Mouse (Mus musculus) retina, embryonic 14.5 days (tissue): ENCODE measurements at regions not wholly inside any gene's neighbourhood (a gene's known extent, or its start where the extent isn't known, plus 50 kb on each side); places are given as distances from the start of the nearest gene placed in this dataset.
"Not testable (repeated sequence)": the region's sequence is repeated elsewhere in the genome, so short reads cannot be mapped to it uniquely, and the experiment has no call there.

Experiments
- DNase-seq: peaks from one replicate; pipeline ENCODE4 v3.0.0-alpha.2; 2015; ENCODE audit warnings: low spot score

DNA sequence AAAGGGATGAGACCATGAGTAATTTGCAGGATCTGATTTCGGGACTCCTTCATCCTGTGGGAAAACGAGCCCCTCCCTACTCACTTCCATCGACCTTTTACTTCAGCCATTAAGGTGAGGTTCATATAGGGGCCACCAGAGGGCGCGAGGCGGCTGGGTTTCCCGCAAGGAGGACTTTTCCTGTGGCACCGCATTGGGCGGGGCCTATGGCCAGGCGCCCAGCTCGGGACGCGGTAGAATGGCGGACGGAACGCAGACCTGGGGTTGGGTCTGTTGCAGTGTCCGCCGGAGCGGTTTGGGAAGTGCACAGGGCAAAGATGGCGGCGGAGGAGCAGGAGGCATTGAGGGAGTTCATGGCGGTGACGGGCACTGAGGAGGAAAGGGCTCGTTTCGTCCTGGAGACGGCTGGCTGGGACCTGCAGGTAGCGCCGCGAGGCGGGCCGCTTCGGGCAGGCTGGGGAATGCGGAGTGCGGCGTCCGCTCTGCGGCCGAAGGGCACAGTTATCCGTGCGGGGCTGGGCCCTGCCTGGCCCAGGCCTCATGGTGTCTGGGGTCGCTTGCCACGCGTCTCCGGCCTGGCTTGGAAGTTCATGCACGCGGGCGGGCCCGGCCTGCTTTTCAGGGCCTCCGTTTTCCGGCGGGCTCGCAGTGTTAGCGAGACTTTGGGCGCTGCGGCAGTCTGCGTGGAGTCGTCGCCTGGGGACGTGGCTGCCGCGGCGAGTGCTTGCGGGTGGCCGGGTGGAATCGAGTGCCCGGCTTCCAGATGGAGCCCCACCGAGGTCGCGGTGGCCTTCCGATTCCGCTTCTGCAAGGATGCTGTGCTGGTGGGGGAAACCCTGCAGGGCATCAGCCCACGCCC is 219.1 kb downstream of the Gm31371 start:
- peak; percentile 87 for DNase-seq

DNA sequence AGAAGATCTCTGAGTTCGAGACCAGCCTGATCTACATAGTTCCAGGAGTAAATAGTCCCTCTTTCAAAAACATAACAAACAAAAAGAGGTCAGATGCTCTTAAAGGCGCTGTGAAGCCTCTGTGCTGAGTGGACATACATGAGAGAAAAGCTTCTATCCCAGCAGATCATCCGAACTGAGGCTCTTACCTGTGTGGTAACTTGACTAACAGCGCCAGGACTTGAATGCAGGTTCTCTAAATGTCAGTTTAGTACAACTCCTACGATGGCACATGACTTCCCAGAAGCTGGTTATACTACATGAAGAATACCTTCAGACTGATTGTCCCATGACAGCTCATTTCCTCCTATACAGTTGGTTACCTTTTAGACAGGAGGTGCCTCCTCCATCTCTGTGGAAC is 220.4 kb downstream of the Gm31371 start:
- DNase-seq = not testable (repeated sequence)

DNA sequence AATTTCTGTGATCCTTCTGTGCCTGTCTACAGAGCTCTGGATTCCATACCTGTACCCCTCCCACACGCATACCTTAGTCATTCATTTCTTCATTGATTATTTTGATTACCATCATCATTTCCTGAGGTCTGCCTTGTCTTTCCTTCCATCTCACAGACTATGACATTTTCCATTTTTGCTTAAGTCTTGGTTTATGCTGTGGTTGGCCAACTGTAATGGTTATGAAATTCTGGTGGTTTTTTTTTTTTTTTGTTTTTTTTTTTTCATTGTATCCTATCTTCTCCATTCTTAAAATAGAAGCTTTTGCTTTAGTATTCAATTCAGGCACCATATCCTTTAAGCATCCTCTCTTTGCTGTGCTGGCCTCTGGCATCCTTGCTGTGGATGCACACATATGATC is 227.4 kb downstream of the Gm15319 start:
- DNase-seq = not testable (repeated sequence)

DNA sequence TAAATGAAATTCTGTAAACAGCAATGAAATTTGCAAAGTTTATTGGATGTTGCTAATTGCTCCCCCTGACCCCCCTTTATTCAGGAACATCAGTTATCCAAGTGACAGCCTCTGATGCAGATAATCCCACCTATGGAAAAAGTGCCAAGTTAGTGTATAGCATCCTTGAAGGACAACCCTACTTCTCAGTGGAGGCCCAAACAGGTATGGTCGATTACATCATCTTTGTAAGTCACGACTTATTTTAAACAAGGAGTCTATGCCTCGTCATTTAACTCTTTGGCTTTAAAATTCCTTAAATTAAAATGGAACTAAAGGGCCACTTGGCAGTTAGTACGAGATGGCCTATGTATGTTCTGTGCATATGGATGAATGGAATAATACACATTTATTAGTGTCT is 217.6 kb downstream of the Gm15319 start:
- DNase-seq = not testable (repeated sequence)

DNA sequence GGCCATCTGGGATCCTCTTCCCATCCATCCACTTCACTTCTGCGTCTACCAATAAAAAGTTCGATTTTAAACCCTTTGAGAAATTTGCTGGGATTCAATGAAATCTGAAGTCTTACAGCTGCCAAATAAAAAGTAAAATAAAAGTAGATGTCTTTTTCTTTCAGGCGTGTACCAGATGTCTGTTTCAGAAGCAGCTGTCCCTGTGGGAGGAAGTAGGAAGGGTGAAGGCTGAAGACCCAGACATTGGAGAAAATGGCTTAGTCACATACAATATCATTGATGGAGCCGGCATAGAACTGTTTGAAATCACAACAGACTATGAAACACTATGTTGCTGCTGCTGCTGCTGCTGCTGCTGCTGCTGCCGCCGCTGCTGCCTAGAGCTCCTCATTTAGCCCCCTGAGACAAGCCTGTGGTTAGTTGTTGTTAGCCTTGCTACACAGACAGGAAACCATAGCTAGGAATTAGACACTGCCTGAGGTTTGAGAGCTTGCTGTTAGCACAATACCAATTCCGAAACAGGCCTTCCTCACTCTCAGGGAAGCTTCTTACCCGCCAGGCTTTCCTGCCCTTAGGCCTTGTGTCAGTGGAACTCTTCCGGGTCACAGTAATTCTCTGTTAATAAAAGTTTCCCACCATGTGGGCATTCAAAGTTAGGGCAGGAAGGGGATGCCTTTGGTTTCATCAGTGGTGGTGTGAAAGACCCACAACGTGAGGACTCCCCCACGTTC is 211.5 kb downstream of the Gm15319 start:
- not testable (repeated sequence) for DNase-seq

DNA sequence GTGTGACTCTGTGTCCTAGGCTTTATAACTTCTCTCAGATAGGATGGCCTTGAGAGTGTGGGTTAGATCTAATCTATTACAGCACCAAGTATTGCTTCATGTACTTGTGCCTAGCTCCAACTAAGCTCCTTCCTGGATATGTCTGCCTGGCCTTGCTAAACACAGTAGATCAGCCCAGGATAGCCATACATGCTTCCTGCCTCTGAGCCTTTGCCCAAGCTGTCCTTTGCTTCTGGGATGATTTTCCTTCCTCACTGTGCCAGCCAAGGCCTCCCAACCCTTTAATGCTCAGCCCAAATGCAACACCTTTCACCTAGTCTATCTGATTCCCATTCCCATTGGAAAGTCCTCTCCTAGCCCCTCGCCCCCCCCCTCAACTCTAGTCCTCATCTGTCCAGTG is 208.9 kb downstream of the Gm15319 start:
- not testable (repeated sequence) for DNase-seq
